Mouse (Mus musculus) midbrain, embryonic 16.5 days (tissue): ENCODE measurements around the gene Pxn. TPM values are rescaled to one million over a fixed set of nuclear protein-coding genes. Genes with fewer than 3 reads are reported as not detected.

Source experiments
- ATAC-seq: fragments of 200-750 bp; cut with Nextera tagmentation; 2 replicates; pipeline ENCODE4 v1.8.0; 2017; ENCODE audit warnings: moderate TSS enrichment
- H3K27ac ChIP-seq: fragments of 300-500 bp; sonication (generic); 2 replicates; pipeline ENCODE4 v1.5.1; 2014; ENCODE audit warnings: mild to moderate bottlenecking, low read length, mixed read lengths
- H3K27me3 ChIP-seq: fragments of 300-500 bp; sonication (generic); 2 replicates; pipeline ENCODE4 v1.6.1; 2014; ENCODE audit warnings: low read depth, low read length, mixed read lengths; ENCODE audit not compliant: control insufficient read depth, insufficient read depth
- H3K36me3 ChIP-seq: fragments of 300-500 bp; sonication (generic); 2 replicates; pipeline ENCODE4 v1.6.1; 2014; ENCODE audit warnings: mild to moderate bottlenecking, low read length, moderate library complexity, mixed read lengths; ENCODE audit not compliant: control insufficient read depth, insufficient read depth
- H3K4me1 ChIP-seq: fragments of 300-500 bp; sonication (generic); 2 replicates; pipeline ENCODE4 v1.6.1; 2014; ENCODE audit warnings: mild to moderate bottlenecking, low read length, mixed read lengths; ENCODE audit not compliant: control insufficient read depth, insufficient read depth
- H3K4me2 ChIP-seq: fragments of 300-500 bp; sonication (generic); 2 replicates; pipeline ENCODE4 v1.6.1; 2014; ENCODE audit warnings: mild to moderate bottlenecking, low read length, mixed read lengths
- H3K4me3 ChIP-seq: fragments of 300-500 bp; sonication (generic); 2 replicates; pipeline ENCODE4 v1.5.1; 2014; ENCODE audit warnings: low read depth, mild to moderate bottlenecking, low read length, moderate library complexity, mixed read lengths
- H3K9ac ChIP-seq: fragments of 300-500 bp; sonication (generic); 2 replicates; pipeline ENCODE4 v1.6.1; 2014; ENCODE audit warnings: low read depth, low read length, mixed read lengths
- H3K9me3 ChIP-seq: fragments of 300-500 bp; sonication (generic); replicated peaks from 2 replicates; pipeline ENCODE4 v1.6.1; 2014; ENCODE audit warnings: mild to moderate bottlenecking, low read length, mixed read lengths; ENCODE audit not compliant: control insufficient read depth, poor library complexity, severe bottlenecking
- WGBS: fragments of 180-500 bp; shearing (Covaris S2); extraction: QIAGEN DNeasy Blood & Tissue Kit; methylation state at CpG from one replicate; pipeline ENCODE4 v1.1.7; 2014; 5-methylcytosine and 5-hydroxymethylcytosine counted together
- polyA plus RNA-seq: library from polyadenylated mRNA; unstranded; fragments of >200 nt; fragmentation: Nextera tagmentation; extraction: Ambion mirVana; gene quantifications from 2 replicates; pipeline ENCODE4 v1.2.1, GENCODE M21; 2015

The Pxn gene
- polyA plus RNA-seq, 1 experiment from 2014 or later: 18.3 TPM

- Histone ChIP-seq H3K27me3 (no peaks in the 10 kb centered on the region), H3K4me3 (no peak overlapping the region), H3K36me3 (no peaks in the 10 kb centered on the region), H3K4me2 (no peak overlapping the region), H3K9ac (no peak overlapping the region), H3K9me3 (no peaks in the 10 kb centered on the region), H3K27ac (no peak overlapping the region), H3K4me1 (peaks cover 3% of the 10 kb centered on the region; the same call in 1 of the 2 replicates)
- 72% methylated on average over 19 of the region's 19 CpGs for WGBS
- no peak for ATAC-seq
Observed at GRCm38 (mm10) chr5:115542635-115543384, 36.3 kb downstream of the Pxn start.

GRCm38 (mm10) chr5:115543509-115544253, 37.2 kb downstream of the Pxn start:
- 69% methylated on average over 17 of the region's 17 CpGs for WGBS
- Histone ChIP-seq H3K9ac (peak overlapping the region; percentile 21; the same call in 1 of the 2 replicates), H3K4me2 (no peak overlapping the region)

GRCm38 (mm10) chr5:115544655-115545185, 38.2 kb downstream of the Pxn start:
- Histone ChIP-seq H3K9ac (no peak overlapping the region), H3K4me3 (no peak overlapping the region), H3K4me1 (no peaks in the 10 kb centered on the region; the same call in 1 of the 2 replicates), H3K36me3 (no peaks in the 10 kb centered on the region), H3K27me3 (no peaks in the 10 kb centered on the region), H3K4me2 (no peak overlapping the region), H3K9me3 (no peaks in the 10 kb centered on the region), H3K27ac (no peak overlapping the region)
- WGBS: 52% methylated on average over 18 of the region's 18 CpGs
- ATAC-seq: no peak

More at GRCm38 (mm10) chr5:115543509-115544253, 37.2 kb downstream of the Pxn start:
- ATAC-seq: peak; percentile 73
- Histone ChIP-seq H3K9me3 (no peaks in the 10 kb centered on the region), H3K27me3 (no peaks in the 10 kb centered on the region), H3K4me3 (no peak overlapping the region), H3K36me3 (no peaks in the 10 kb centered on the region), H3K4me1 (no peaks in the 10 kb centered on the region; the same call in 1 of the 2 replicates), H3K27ac (no peak overlapping the region)

- Histone ChIP-seq H3K4me3 (no peak overlapping the region), H3K27ac (no peak overlapping the region), H3K27me3 (no peaks in the 10 kb centered on the region), H3K9ac (no peak overlapping the region), H3K36me3 (no peaks in the 10 kb centered on the region), H3K9me3 (no peaks in the 10 kb centered on the region), H3K4me2 (no peak overlapping the region), H3K4me1 (no peaks in the 10 kb centered on the region; the same call in 1 of the 2 replicates)
- no peak for ATAC-seq
- 80% methylated on average over 14 of the region's 14 CpGs for WGBS
Observed at GRCm38 (mm10) chr5:115545636-115546035, 39.2 kb downstream of the Pxn start.

GRCm38 (mm10) chr5:115546536-115546935, 40.1 kb downstream of the Pxn start:
- no peak overlapping the region for H3K4me3 ChIP-seq
- no peaks in the 10 kb centered on the region for H3K9me3 ChIP-seq
- ATAC-seq: no peak
- H3K27ac ChIP-seq: no peak overlapping the region
- no peak overlapping the region for H3K9ac ChIP-seq
- no peaks in the 10 kb centered on the region; the same call in 1 of the 2 replicates for H3K4me1 ChIP-seq
- 78% methylated on average over 11 of the region's 11 CpGs for WGBS
- H3K4me2 ChIP-seq: no peak overlapping the region
- H3K27me3 ChIP-seq: no peaks in the 10 kb centered on the region
- H3K36me3 ChIP-seq: no peaks in the 10 kb centered on the region

- Histone ChIP-seq H3K36me3 (peaks cover under 1% of the 10 kb centered on the region; the same call in 1 of the 2 replicates), H3K27me3 (no peaks in the 10 kb centered on the region), H3K4me2 (no peak overlapping the region), H3K9me3 (no peaks in the 10 kb centered on the region), H3K9ac (no peak overlapping the region), H3K4me1 (no peaks in the 10 kb centered on the region; the same call in 1 of the 2 replicates), H3K4me3 (no peak overlapping the region), H3K27ac (no peak overlapping the region)
- no peak for ATAC-seq
- WGBS: 43% methylated on average over 6 of the region's 6 CpGs
Observed at GRCm38 (mm10) chr5:115547014-115547413, 40.5 kb downstream of the Pxn start.

- H3K4me3 ChIP-seq: no peak overlapping the region
- H3K27ac ChIP-seq: no peak overlapping the region
- no peaks in the 10 kb centered on the region; the same call in 1 of the 2 replicates for H3K4me1 ChIP-seq
- ATAC-seq: no peak
- H3K27me3 ChIP-seq: no peaks in the 10 kb centered on the region
- no peak overlapping the region for H3K9ac ChIP-seq
- WGBS: 84% methylated on average over 7 of the region's 7 CpGs
- no peaks in the 10 kb centered on the region for H3K9me3 ChIP-seq
- H3K4me2 ChIP-seq: no peak overlapping the region
- H3K36me3 ChIP-seq: peaks cover 4% of the 10 kb centered on the region; the same call in 1 of the 2 replicates
Observed at GRCm38 (mm10) chr5:115547421-115547820, 40.9 kb downstream of the Pxn start.

GRCm38 (mm10) chr5:115548501-115549285, 42.2 kb downstream of the Pxn start:
- Histone ChIP-seq H3K4me3 (no peak overlapping the region), H3K27ac (no peak overlapping the region), H3K9ac (no peak overlapping the region), H3K9me3 (no peaks in the 10 kb centered on the region), H3K4me1 (no peaks in the 10 kb centered on the region), H3K36me3 (peaks cover 9% of the 10 kb centered on the region; the same call in 1 of the 2 replicates), H3K4me2 (no peak overlapping the region), H3K27me3 (no peaks in the 10 kb centered on the region)
- no peak for ATAC-seq
- WGBS: 93% methylated on average over 18 of the region's 18 CpGs
